Mouse (Mus musculus): ENCODE data around the gene Xkr7.

GRCm38 (mm10) chr2:153070762-153071490, 39.3 kb downstream of the Xkr7 start:
- TF ChIP-seq CTCF (IDR thresholded peaks at IDR 0.05; ENCODE audit: low read depth, low read length): peak; percentile 76
- TF ChIP-seq POLR2A (IDR thresholded peaks at IDR 0.05; ENCODE audit: extremely low read depth, insufficient read depth, low read length): no peak
